Mouse (Mus musculus): ENCODE results near the gene Zfp365. TPM values are rescaled to one million over a fixed set of nuclear protein-coding genes. Genes with fewer than 3 reads are reported as not detected.
A peak's percentile ranks its signal among the peaks of the same experiment; 100 is the strongest.

Zfp365 gene
- polyA plus RNA-seq (2014; fragmentation: Nextera tagmentation; extraction: Ambion mirVana): 0.81 and 1.1 TPM in 2 replicates

DNA sequence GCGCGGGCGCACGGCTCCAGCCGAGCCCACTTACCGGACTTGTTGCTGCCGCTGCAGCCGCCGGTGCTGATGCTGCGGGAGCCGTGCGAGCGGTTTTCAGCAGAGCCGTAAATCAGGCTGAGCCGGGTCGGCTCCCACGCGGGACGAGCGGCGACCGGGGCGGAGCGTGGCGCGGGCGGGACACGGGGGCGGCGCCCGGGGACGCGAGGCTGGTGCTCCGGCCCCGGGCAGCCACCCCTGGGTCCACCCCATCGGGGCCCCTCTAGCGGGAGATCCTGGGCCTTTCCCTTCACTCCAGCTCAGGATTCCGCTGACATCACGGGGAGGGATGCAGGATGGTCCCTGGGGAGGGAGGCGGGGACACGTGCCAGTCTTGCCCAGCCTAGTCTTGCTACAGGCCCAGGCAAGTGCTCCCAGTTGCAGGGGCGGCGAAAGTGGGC is at the start of gene Zfp365:
Gene Zfp365, minus strand, starts transcription at position 326 of the 440 bp plus-strand sequence.
- H3K4me3 ChIP-seq (ENCODE audit: low read length): peak within 1 kb of the TSS; percentile 53
- no peaks in the 10 kb centered on the region for H3K36me3 ChIP-seq (ENCODE audit: control insufficient read depth, insufficient read depth, low read length)
- peaks cover 4% of the 10 kb centered on the region; the same call in 1 of the 2 replicates for H3K27me3 ChIP-seq (ENCODE audit: control insufficient read depth, insufficient read depth, low read length)
- no peaks in the 10 kb centered on the region for H3K9me3 ChIP-seq (ENCODE audit: control insufficient read depth, low read length)
- peak within 1 kb of the TSS; percentile 97 for H3K4me2 ChIP-seq (replicated peaks; ENCODE audit: low read depth, low read length)
- ATAC-seq (ENCODE audit: low FRiP score, low TSS enrichment): peak; percentile 94
- no peak within 1 kb of the TSS for H3K27ac ChIP-seq (ENCODE audit: low read depth, low read length)
- H3K9ac ChIP-seq (ENCODE audit: low read depth, low read length): peak within 1 kb of the TSS; percentile 55; the same call in 1 of the 2 replicates
- 1% methylated on average over 43 of the region's 43 CpGs for WGBS
- no peaks in the 10 kb centered on the region for H3K4me1 ChIP-seq (ENCODE audit: control insufficient read depth, insufficient read depth, low read length)

DNA sequence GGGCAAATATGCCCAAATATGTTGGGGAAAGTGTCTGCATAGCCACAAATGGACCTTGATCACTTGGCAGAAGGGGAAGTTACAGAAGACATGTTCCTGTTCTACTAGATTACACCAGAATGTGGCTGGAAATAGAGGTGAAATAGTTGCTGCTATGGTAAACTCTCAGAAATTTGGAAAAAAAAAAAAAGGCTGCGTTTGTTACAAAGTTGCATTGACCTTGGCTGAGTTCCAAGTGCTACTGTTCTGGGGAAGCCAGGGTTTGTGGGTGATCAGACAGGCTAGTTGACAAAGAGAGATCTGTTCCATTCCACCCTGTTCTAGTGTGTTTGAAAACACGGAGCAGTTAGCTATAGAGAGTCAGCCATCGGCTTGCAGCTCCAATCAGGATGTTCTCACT is 47.5 kb upstream of the Zfp365 start:
- no peak for ATAC-seq (ENCODE audit: low FRiP score, low TSS enrichment)
- no peak overlapping the region for H3K4me2 ChIP-seq (replicated peaks; ENCODE audit: low read depth, low read length)

DNA sequence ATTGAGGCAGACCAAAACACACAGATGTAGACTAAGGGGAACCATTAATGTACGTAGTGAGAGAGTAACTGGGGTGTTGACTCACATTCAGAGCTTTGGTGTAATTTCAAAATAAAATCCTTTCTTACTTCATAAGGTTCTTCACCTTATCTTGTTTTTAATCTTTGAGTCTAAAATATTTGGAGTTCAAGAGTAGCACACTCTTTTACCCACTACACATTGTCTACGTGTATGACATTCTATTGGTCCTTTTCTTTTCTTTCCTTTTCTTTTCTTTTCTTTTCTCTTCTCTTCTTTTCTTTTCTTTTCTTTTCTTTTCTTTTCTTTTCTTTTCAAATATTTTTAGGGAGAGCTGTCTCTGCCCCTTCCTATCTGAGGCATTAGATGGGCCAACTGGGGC is 43.5 kb upstream of the Zfp365 start:
- ATAC-seq (ENCODE audit: low FRiP score, low TSS enrichment): no peak
- Histone ChIP-seq H3K4me3 (ENCODE audit: low read length) (no peak overlapping the region), H3K4me2 (replicated peaks; ENCODE audit: low read depth, low read length) (no peak overlapping the region), H3K36me3 (ENCODE audit: control insufficient read depth, insufficient read depth, low read length) (no peaks in the 10 kb centered on the region), H3K27me3 (ENCODE audit: control insufficient read depth, insufficient read depth, low read length) (no peaks in the 10 kb centered on the region), H3K27ac (ENCODE audit: low read depth, low read length) (no peak overlapping the region), H3K9ac (ENCODE audit: low read depth, low read length) (no peak overlapping the region), H3K9me3 (ENCODE audit: control insufficient read depth, low read length) (peaks cover 5% of the 10 kb centered on the region; the same call in 1 of the 2 replicates), H3K4me1 (ENCODE audit: control insufficient read depth, insufficient read depth, low read length) (no peaks in the 10 kb centered on the region)
- WGBS: 93% methylated on average over 2 of the region's 2 CpGs

More for the DNA sequence above, 47.5 kb upstream of the Zfp365 start:
- no peaks in the 10 kb centered on the region for H3K27me3 ChIP-seq (ENCODE audit: control insufficient read depth, insufficient read depth, low read length)
- H3K4me3 ChIP-seq (ENCODE audit: low read length): no peak overlapping the region
- no peaks in the 10 kb centered on the region for H3K4me1 ChIP-seq (ENCODE audit: control insufficient read depth, insufficient read depth, low read length)
- H3K9ac ChIP-seq (ENCODE audit: low read depth, low read length): no peak overlapping the region
- H3K36me3 ChIP-seq (ENCODE audit: control insufficient read depth, insufficient read depth, low read length): no peaks in the 10 kb centered on the region
- no peak overlapping the region for H3K27ac ChIP-seq (ENCODE audit: low read depth, low read length)
- WGBS: 70% methylated on average over 3 of the region's 3 CpGs
- H3K9me3 ChIP-seq (ENCODE audit: control insufficient read depth, low read length): peaks cover 5% of the 10 kb centered on the region; the same call in 1 of the 2 replicates

DNA sequence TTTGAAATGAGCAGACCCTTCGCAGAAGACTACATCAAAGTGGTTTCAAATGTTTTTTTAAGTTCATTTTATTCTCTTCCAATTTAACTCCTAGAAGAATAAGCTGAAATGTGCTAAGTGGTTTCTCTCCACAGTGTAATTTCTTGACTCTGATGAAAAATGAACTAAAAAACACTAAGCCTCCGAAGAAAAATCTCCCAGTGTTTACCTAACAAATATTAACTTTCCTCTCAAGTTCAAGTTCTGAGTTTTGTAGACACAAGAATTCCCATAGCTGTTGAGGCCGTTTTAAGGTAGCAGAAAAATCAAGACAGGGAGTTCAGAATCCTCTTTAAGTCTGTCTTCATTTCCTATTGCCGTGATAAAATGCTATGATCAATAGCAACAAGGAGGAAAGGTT is 39.2 kb upstream of the Zfp365 start:
- WGBS: 71% methylated on average over 4 of the region's 4 CpGs
- Histone ChIP-seq H3K4me1 (ENCODE audit: control insufficient read depth, insufficient read depth, low read length) (no peaks in the 10 kb centered on the region), H3K4me3 (ENCODE audit: low read length) (no peak overlapping the region), H3K36me3 (ENCODE audit: control insufficient read depth, insufficient read depth, low read length) (no peaks in the 10 kb centered on the region), H3K9me3 (ENCODE audit: control insufficient read depth, low read length) (no peaks in the 10 kb centered on the region), H3K4me2 (replicated peaks; ENCODE audit: low read depth, low read length) (no peak overlapping the region), H3K27ac (ENCODE audit: low read depth, low read length) (no peak overlapping the region), H3K27me3 (ENCODE audit: control insufficient read depth, insufficient read depth, low read length) (no peaks in the 10 kb centered on the region), H3K9ac (ENCODE audit: low read depth, low read length) (no peak overlapping the region)
- no peak for ATAC-seq (ENCODE audit: low FRiP score, low TSS enrichment)

DNA sequence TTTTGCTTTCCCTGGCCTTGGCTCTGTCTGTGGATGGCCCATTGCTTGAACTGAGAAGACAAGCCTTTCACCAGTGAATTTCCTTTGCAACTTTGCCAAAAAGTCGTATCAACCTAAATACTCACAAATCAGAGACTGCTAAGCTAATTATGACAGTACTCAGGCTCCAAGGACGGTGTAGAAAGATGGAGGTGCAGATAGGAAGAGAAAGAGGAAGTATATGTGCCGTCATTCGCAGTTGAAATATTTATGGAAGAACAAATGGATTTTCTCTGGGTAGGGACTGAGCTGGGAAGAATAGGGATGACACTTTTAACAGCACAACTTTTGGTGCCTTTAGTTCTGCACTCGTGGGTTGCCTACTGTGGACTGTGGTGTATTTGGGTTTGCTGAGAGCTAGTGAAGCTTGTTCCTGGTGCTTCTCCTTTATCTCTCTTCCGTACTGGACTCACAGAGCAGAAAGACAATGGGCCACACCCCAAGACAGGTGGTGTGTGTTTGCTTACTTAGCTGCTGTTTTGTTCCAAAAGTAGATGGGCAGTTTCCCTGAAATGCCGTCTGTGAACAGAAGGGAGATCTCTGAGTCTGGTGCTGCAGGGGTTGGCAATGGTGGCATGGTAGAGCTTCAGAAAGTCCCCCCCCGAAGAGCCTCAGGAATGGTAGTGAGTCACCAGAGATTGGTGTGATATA is 37.7 kb upstream of the Zfp365 start:
- Histone ChIP-seq H3K36me3 (ENCODE audit: control insufficient read depth, insufficient read depth, low read length) (no peaks in the 10 kb centered on the region), H3K9ac (ENCODE audit: low read depth, low read length) (no peak overlapping the region), H3K27ac (ENCODE audit: low read depth, low read length) (no peak overlapping the region), H3K27me3 (ENCODE audit: control insufficient read depth, insufficient read depth, low read length) (no peaks in the 10 kb centered on the region), H3K4me1 (ENCODE audit: control insufficient read depth, insufficient read depth, low read length) (no peaks in the 10 kb centered on the region), H3K4me2 (replicated peaks; ENCODE audit: low read depth, low read length) (no peak overlapping the region), H3K9me3 (ENCODE audit: control insufficient read depth, low read length) (no peaks in the 10 kb centered on the region), H3K4me3 (ENCODE audit: low read length) (no peak overlapping the region)
- ATAC-seq (ENCODE audit: low FRiP score, low TSS enrichment): no peak
- WGBS: 71% methylated on average over 8 of the region's 8 CpGs

DNA sequence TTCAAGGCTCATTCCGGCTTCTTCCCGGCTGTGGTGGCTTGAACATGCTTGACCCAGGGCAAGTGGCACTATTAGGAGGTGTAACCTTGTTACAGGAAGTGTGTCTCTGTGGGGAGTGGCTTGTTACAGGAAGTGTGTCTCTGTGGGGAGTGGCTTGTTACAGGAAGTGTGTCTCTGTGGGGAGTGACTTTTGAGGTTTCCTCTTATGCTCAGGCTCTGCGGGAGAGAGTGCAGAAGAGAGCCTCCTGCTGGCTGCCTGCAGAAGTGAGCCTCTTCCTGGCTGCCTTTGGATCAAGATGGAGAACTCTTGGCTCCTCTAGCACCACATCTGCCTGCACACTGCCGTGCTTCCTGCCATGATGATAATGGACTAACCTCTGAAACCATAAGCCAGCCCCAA is 31.1 kb upstream of the Zfp365 start:
- no peak overlapping the region for H3K9ac ChIP-seq (ENCODE audit: low read depth, low read length)
- H3K27ac ChIP-seq (ENCODE audit: low read depth, low read length): no peak overlapping the region
- no peaks in the 10 kb centered on the region for H3K4me1 ChIP-seq (ENCODE audit: control insufficient read depth, insufficient read depth, low read length)
- H3K4me2 ChIP-seq (replicated peaks; ENCODE audit: low read depth, low read length): no peak overlapping the region
- no peak overlapping the region for H3K4me3 ChIP-seq (ENCODE audit: low read length)
- H3K36me3 ChIP-seq (ENCODE audit: control insufficient read depth, insufficient read depth, low read length): no peaks in the 10 kb centered on the region
- 85% methylated on average over 4 of the region's 4 CpGs for WGBS
- no peaks in the 10 kb centered on the region for H3K27me3 ChIP-seq (ENCODE audit: control insufficient read depth, insufficient read depth, low read length)
- no peak for ATAC-seq (ENCODE audit: low FRiP score, low TSS enrichment)
- no peaks in the 10 kb centered on the region for H3K9me3 ChIP-seq (ENCODE audit: control insufficient read depth, low read length)

DNA sequence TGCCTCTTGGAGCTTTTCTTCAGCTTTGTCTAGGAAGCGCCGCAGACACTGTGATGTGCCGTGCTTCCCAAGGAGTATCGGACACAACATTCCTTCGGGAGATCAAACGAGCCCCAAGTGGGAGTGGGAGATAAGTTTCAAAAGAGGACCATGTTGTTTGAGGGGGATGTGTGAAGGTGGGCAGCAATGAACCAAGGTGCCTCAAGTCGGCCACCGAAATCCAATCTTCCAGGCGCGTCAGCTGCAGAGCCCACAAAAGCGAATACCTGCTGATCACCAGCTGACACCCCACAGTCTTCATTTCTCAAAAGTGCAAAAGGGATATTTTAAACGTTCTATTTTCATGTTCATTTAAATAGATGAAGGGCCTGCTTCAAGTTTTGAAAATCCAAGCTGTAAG is 27.1 kb upstream of the Zfp365 start:
- H3K4me2 ChIP-seq (replicated peaks; ENCODE audit: low read depth, low read length): peak overlapping the region; percentile 13; the same call in 1 of the 2 replicates
- H3K36me3 ChIP-seq (ENCODE audit: control insufficient read depth, insufficient read depth, low read length): no peaks in the 10 kb centered on the region
- H3K9me3 ChIP-seq (ENCODE audit: control insufficient read depth, low read length): no peaks in the 10 kb centered on the region
- H3K9ac ChIP-seq (ENCODE audit: low read depth, low read length): no peak overlapping the region
- no peaks in the 10 kb centered on the region for H3K27me3 ChIP-seq (ENCODE audit: control insufficient read depth, insufficient read depth, low read length)
- H3K27ac ChIP-seq (ENCODE audit: low read depth, low read length): no peak overlapping the region
- no peak overlapping the region for H3K4me3 ChIP-seq (ENCODE audit: low read length)
- WGBS: 41% methylated on average over 12 of the region's 12 CpGs
- ATAC-seq (ENCODE audit: low FRiP score, low TSS enrichment): no peak
- no peaks in the 10 kb centered on the region for H3K4me1 ChIP-seq (ENCODE audit: control insufficient read depth, insufficient read depth, low read length)

DNA sequence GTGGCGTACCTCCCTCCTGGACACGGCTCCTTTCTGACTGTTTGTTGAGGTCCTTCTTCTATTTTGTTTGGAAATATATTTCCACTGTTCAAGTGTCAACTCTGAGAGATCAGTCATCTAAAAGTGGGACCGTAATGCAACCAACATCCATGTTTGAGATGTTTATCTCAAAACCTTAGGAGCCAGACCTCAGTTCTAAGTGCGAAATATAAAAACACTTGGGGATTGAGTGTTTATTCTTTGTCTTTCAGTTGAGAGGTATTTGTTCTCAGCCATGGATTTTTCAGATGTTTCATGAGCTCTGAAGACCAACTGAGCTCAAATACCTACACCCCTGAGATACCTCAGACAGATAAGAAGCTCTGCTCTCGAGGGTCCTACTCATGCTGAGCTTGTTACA is 25.3 kb upstream of the Zfp365 start:
- 88% methylated on average over 5 of the region's 5 CpGs for WGBS
- ATAC-seq (ENCODE audit: low FRiP score, low TSS enrichment): no peak
- no peaks in the 10 kb centered on the region for H3K36me3 ChIP-seq (ENCODE audit: control insufficient read depth, insufficient read depth, low read length)
- no peaks in the 10 kb centered on the region for H3K27me3 ChIP-seq (ENCODE audit: control insufficient read depth, insufficient read depth, low read length)
- no peak overlapping the region for H3K4me2 ChIP-seq (replicated peaks; ENCODE audit: low read depth, low read length)
- H3K27ac ChIP-seq (ENCODE audit: low read depth, low read length): no peak overlapping the region
- H3K9ac ChIP-seq (ENCODE audit: low read depth, low read length): no peak overlapping the region
- H3K9me3 ChIP-seq (ENCODE audit: control insufficient read depth, low read length): no peaks in the 10 kb centered on the region
- no peak overlapping the region for H3K4me3 ChIP-seq (ENCODE audit: low read length)
- H3K4me1 ChIP-seq (ENCODE audit: control insufficient read depth, insufficient read depth, low read length): no peaks in the 10 kb centered on the region

DNA sequence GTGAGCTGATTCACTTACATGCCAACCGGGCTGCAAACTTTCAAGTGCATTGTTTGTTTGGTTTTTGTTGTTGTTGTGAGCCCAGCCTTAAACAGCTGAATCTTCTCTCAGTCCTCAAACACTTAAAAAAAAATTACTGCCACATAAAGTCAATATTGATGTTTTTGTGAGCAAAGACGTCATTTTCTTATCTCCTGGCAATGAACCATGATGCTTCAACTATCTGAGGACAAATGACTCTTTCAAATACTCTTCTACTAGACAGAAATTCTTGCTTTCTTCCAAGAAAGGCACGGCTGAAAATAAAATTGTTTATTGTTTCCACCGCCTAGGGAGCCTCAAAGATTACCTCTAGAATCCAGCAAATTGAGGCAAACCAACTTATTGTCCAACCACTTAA is 24.5 kb upstream of the Zfp365 start:
- no peaks in the 10 kb centered on the region for H3K36me3 ChIP-seq (ENCODE audit: control insufficient read depth, insufficient read depth, low read length)
- H3K4me2 ChIP-seq (replicated peaks; ENCODE audit: low read depth, low read length): no peak overlapping the region
- H3K4me1 ChIP-seq (ENCODE audit: control insufficient read depth, insufficient read depth, low read length): no peaks in the 10 kb centered on the region
- no peak overlapping the region for H3K27ac ChIP-seq (ENCODE audit: low read depth, low read length)
- no peak overlapping the region for H3K4me3 ChIP-seq (ENCODE audit: low read length)
- WGBS: 63% methylated on average over 4 of the region's 4 CpGs
- ATAC-seq (ENCODE audit: low FRiP score, low TSS enrichment): no peak
- H3K9ac ChIP-seq (ENCODE audit: low read depth, low read length): no peak overlapping the region
- no peaks in the 10 kb centered on the region for H3K27me3 ChIP-seq (ENCODE audit: control insufficient read depth, insufficient read depth, low read length)
- H3K9me3 ChIP-seq (ENCODE audit: control insufficient read depth, low read length): no peaks in the 10 kb centered on the region

Data from kidney, embryonic 14.5 days (tissue).